Mouse (Mus musculus) MEL (cell line): ENCODE measurements at regions not wholly inside any gene's neighbourhood (a gene's known extent, or its start where the extent isn't known, plus 50 kb on each side); places are given as distances from the start of the nearest gene placed in this dataset.

Source experiments
- DNase-seq: peaks from one replicate; pipeline ENCODE4 v3.0.0; 2011; ENCODE audit warnings: low read depth, low spot score
- H3K27ac ChIP-seq: 2 replicates; pipeline ENCODE4 v1.5.1; 2012; ENCODE audit warnings: low read depth, mild to moderate bottlenecking, control low read depth, low read length, moderate library complexity; ENCODE audit not compliant: control insufficient read depth
- H3K27me3 ChIP-seq, 2 experiments: fragments of 150-350 bp in 1 of 2; sonication (generic) in 1 of 2; 2 replicates each; pipeline ENCODE4 v1.6.1; 2012; ENCODE audit warnings: low read length in 2 of 2, mild to moderate bottlenecking in 2 of 2, improper control_type of control experiment in 1 of 2, moderate library complexity in 1 of 2; ENCODE audit not compliant: insufficient read depth in 2 of 2, control insufficient read depth in 1 of 2
- H3K36me3 ChIP-seq, 2 experiments: 2 replicates each; pipeline ENCODE4 v1.6.1; 2012 to 2014; ENCODE audit warnings: low read length in 2 of 2, improper control_type of control experiment in 1 of 2, inconsistent platforms in 1 of 2, mild to moderate bottlenecking in 1 of 2; ENCODE audit not compliant: insufficient read depth in 2 of 2, control insufficient read depth in 1 of 2
- H3K4me1 ChIP-seq, 2 experiments: fragments of 150-350 bp in 1 of 2; sonication (generic) in 1 of 2; 2 replicates each; pipeline ENCODE4 v1.6.1; 2012; ENCODE audit warnings: low read length in 2 of 2, improper control_type of control experiment in 1 of 2, mild to moderate bottlenecking in 1 of 2; ENCODE audit not compliant: insufficient read depth in 2 of 2, control insufficient read depth in 1 of 2
- H3K4me3 ChIP-seq, 2 experiments: fragments of 150-350 bp in 1 of 2; sonication (generic) in 1 of 2; 2 replicates each; pipeline ENCODE4 v1.5.1; 2012; ENCODE audit warnings: low read depth in 2 of 2, low read length in 2 of 2, mild to moderate bottlenecking in 2 of 2, moderate library complexity in 2 of 2, control low read depth in 1 of 2, improper control_type of control experiment in 1 of 2; ENCODE audit not compliant: control insufficient read depth in 1 of 2, insufficient read depth in 1 of 2
- H3K79me2 ChIP-seq: 2 replicates; pipeline ENCODE4 v1.6.1; 2012; ENCODE audit warnings: mild to moderate bottlenecking, low read length, moderate library complexity; ENCODE audit not compliant: control insufficient read depth, poor library complexity, insufficient read depth
- H3K9ac ChIP-seq: 2 replicates; pipeline ENCODE4 v1.6.1; 2012; ENCODE audit warnings: low read depth, mild to moderate bottlenecking, control low read depth, low read length, moderate library complexity; ENCODE audit not compliant: control insufficient read depth, poor library complexity, severe bottlenecking
- H3K9me3 ChIP-seq: fragments of 150-350 bp; sonication (generic); replicated peaks from 2 replicates; pipeline ENCODE4 v1.6.1; 2012; ENCODE audit warnings: mild to moderate bottlenecking, low read length, improper control_type of control experiment, moderate library complexity; ENCODE audit not compliant: insufficient read depth
- CHD1 ChIP-seq: IDR thresholded peaks from 2 replicates; pipeline ENCODE4 v1.6.1; 2012; ENCODE audit warnings: low read depth, mild to moderate bottlenecking, inconsistent platforms, low read length, improper control_type of control experiment
- CHD2 ChIP-seq: IDR thresholded peaks from 2 replicates; pipeline ENCODE4 v1.6.1; 2011; ENCODE audit warnings: low read length, improper control_type of control experiment
- CTCF ChIP-seq, 3 experiments: IDR thresholded peaks in 2 of 3; conservative IDR thresholded peaks in 1 of 3; 2 replicates each; pipeline ENCODE4 v1.5.1; 2011 to 2012; ENCODE audit warnings: low read length in 3 of 3, low read depth in 2 of 3, mild to moderate bottlenecking in 2 of 3, improper control_type of control experiment in 1 of 3, inconsistent platforms in 1 of 3, mixed read lengths in 1 of 3, moderate library complexity in 1 of 3; ENCODE audit not compliant: control insufficient read depth in 1 of 3, insufficient read depth in 1 of 3, poor library complexity in 1 of 3, severe bottlenecking in 1 of 3
- E2F4 ChIP-seq: IDR thresholded peaks from 2 replicates; pipeline ENCODE4 v1.6.1; 2011; ENCODE audit warnings: low read depth, low read length, improper control_type of control experiment, borderline replicate concordance
- ELF1 ChIP-seq: IDR thresholded peaks from 2 replicates; pipeline ENCODE4 v1.6.1; 2014; ENCODE audit warnings: low read depth, mild to moderate bottlenecking, inconsistent platforms, low read length, improper control_type of control experiment, moderate library complexity
- EP300 ChIP-seq, 2 experiments: IDR thresholded peaks; 2 replicates each; pipeline ENCODE4 v1.6.1; 2011; ENCODE audit warnings: improper control_type of control experiment in 2 of 2, low read length in 2 of 2, low read depth in 1 of 2, mild to moderate bottlenecking in 1 of 2
- GABPA ChIP-seq: IDR thresholded peaks from 2 replicates; pipeline ENCODE4 v1.6.1; 2012; ENCODE audit warnings: low read depth, mild to moderate bottlenecking, inconsistent platforms, low read length, improper control_type of control experiment, moderate library complexity
- GATA1 ChIP-seq: IDR thresholded peaks from 2 replicates; pipeline ENCODE4 v1.6.1; 2011; ENCODE audit warnings: low read depth, low read length, improper control_type of control experiment
- HCFC1 ChIP-seq: IDR thresholded peaks from 2 replicates; pipeline ENCODE4 v1.6.1; 2012; ENCODE audit warnings: low read depth, mild to moderate bottlenecking, inconsistent platforms, low read length, improper control_type of control experiment, moderate library complexity
- JUND ChIP-seq: IDR thresholded peaks from 2 replicates; pipeline ENCODE4 v1.6.1; 2011; ENCODE audit warnings: low read depth, mild to moderate bottlenecking, improper control_type of control experiment, low read length
- MAFK ChIP-seq: IDR thresholded peaks from 2 replicates; pipeline ENCODE4 v1.6.1; 2011; ENCODE audit warnings: low read depth, mild to moderate bottlenecking, low read length, improper control_type of control experiment, borderline replicate concordance
- MAZ ChIP-seq: IDR thresholded peaks from 2 replicates; pipeline ENCODE4 v1.6.1; 2012; ENCODE audit warnings: low read depth, mild to moderate bottlenecking, inconsistent platforms, low read length, improper control_type of control experiment
- MEF2A ChIP-seq: IDR thresholded peaks from 2 replicates; pipeline ENCODE4 v1.6.1; 2014; ENCODE audit warnings: low read depth, mild to moderate bottlenecking, inconsistent platforms, low read length, improper control_type of control experiment; ENCODE audit not compliant: poor library complexity, insufficient replicate concordance, severe bottlenecking; ENCODE audit errors: extremely low read depth
- MYB ChIP-seq: IDR thresholded peaks from 2 replicates; pipeline ENCODE4 v1.6.1; 2011; ENCODE audit warnings: mild to moderate bottlenecking, low read depth, low read length, improper control_type of control experiment
- MYC ChIP-seq: IDR thresholded peaks from 2 replicates; pipeline ENCODE4 v1.6.1; 2011; ENCODE audit warnings: low read depth, mild to moderate bottlenecking, low read length, improper control_type of control experiment, moderate library complexity
- NELFE ChIP-seq: IDR thresholded peaks from 2 replicates; pipeline ENCODE4 v1.6.1; 2011; ENCODE audit warnings: low read depth, low read length, improper control_type of control experiment
- POLR2A ChIP-seq, 2 experiments: IDR thresholded peaks; 2 replicates each; pipeline ENCODE4 v1.6.1; 2011 to 2012; ENCODE audit warnings: low read length in 2 of 2, mild to moderate bottlenecking in 2 of 2, control low read depth in 1 of 2, improper control_type of control experiment in 1 of 2, low read depth in 1 of 2, moderate library complexity in 1 of 2; ENCODE audit not compliant: control insufficient read depth in 1 of 2, insufficient read depth in 1 of 2, poor library complexity in 1 of 2
- POLR2AphosphoS5 ChIP-seq: IDR thresholded peaks from 2 replicates; pipeline ENCODE4 v1.6.1; 2012; ENCODE audit warnings: low read depth, borderline replicate concordance, mild to moderate bottlenecking, inconsistent platforms, low read length, moderate library complexity, mixed read lengths
- RAD21 ChIP-seq: IDR thresholded peaks from 2 replicates; pipeline ENCODE4 v1.6.1; 2011; ENCODE audit warnings: mild to moderate bottlenecking, low read depth, low read length, improper control_type of control experiment
- RCOR1 ChIP-seq: IDR thresholded peaks from 2 replicates; pipeline ENCODE4 v1.6.1; 2012; ENCODE audit warnings: low read depth, mild to moderate bottlenecking, inconsistent platforms, low read length, improper control_type of control experiment
- SMC3 ChIP-seq: IDR thresholded peaks from 2 replicates; pipeline ENCODE4 v1.6.1; 2011; ENCODE audit warnings: low read depth, low read length, improper control_type of control experiment
- TAL1 ChIP-seq: IDR thresholded peaks from 2 replicates; pipeline ENCODE4 v1.6.1; 2012; ENCODE audit warnings: mild to moderate bottlenecking, inconsistent platforms, low read length, moderate library complexity, mixed read lengths
- UBTF ChIP-seq: IDR thresholded peaks from 2 replicates; pipeline ENCODE4 v1.6.1; 2012; ENCODE audit warnings: low read depth, mild to moderate bottlenecking, inconsistent platforms, low read length, improper control_type of control experiment, moderate library complexity, borderline replicate concordance; ENCODE audit not compliant: insufficient read depth
- USF1 ChIP-seq: IDR thresholded peaks from 2 replicates; pipeline ENCODE4 v1.6.1; 2014; ENCODE audit warnings: low read depth, mild to moderate bottlenecking, inconsistent platforms, low read length, improper control_type of control experiment, moderate library complexity
- USF2 ChIP-seq, 2 experiments: IDR thresholded peaks; 2 replicates each; pipeline ENCODE4 v1.6.1; 2011 to 2012; ENCODE audit warnings: improper control_type of control experiment in 2 of 2, low read length in 2 of 2, borderline replicate concordance in 1 of 2, inconsistent platforms in 1 of 2, low read depth in 1 of 2, mild to moderate bottlenecking in 1 of 2; ENCODE audit not compliant: insufficient read depth in 1 of 2
- ZKSCAN1 ChIP-seq: IDR thresholded peaks from 2 replicates; pipeline ENCODE4 v1.6.1; 2012; ENCODE audit warnings: low read depth, mild to moderate bottlenecking, inconsistent platforms, low read length, improper control_type of control experiment, moderate library complexity

GRCm38 (mm10) chr1:69459899-69460298 lies 227.1 kb downstream of the Ikzf2 start:
- TF ChIP-seq MAZ: no peak
- TF ChIP-seq RAD21: no peak
- no peak for TF ChIP-seq MEF2A
- no peak for TF ChIP-seq ELF1
- no peak for TF ChIP-seq SMC3
- no peak for TF ChIP-seq EP300 (IDR thresholded peaks at IDR 0.05; ENCODE audit: low read depth in 1 of 2, low read length in 2 of 2)
- TF ChIP-seq CHD1: no peak
- TF ChIP-seq MAFK: no peak
- no peak for TF ChIP-seq GABPA
- TF ChIP-seq MYB: no peak
- no peak for TF ChIP-seq HCFC1
- TF ChIP-seq MYC: no peak
- TF ChIP-seq, all 39 proteins: peak for 0
- no peaks in the 10 kb centered on the region for H3K36me3 ChIP-seq
- DNase-seq: no peak
- H3K9ac ChIP-seq: no peak overlapping the region
- no peak overlapping the region for H3K27ac ChIP-seq
- H3K79me2 ChIP-seq: no peaks in the 10 kb centered on the region
- H3K4me3 ChIP-seq: no peak overlapping the region
- no peaks in the 10 kb centered on the region for H3K27me3 ChIP-seq
- no peaks in the 10 kb centered on the region for H3K9me3 ChIP-seq
- H3K4me1 ChIP-seq: no peaks in the 10 kb centered on the region

GRCm38 (mm10) chr1:69457471-69457870 lies 229.6 kb downstream of the Ikzf2 start:
- H3K27ac ChIP-seq: no peak overlapping the region
- TF ChIP-seq EP300 (IDR thresholded peaks at IDR 0.05; ENCODE audit: low read depth in 1 of 2, low read length in 2 of 2) (no peak), E2F4 (no peak), CHD2 (no peak), GATA1 (no peak), CTCF (IDR thresholded peaks at IDR 0.05 in 2 of 3, conservative IDR thresholded peaks at IDR 0.05 in 1 of 3; ENCODE audit: control insufficient read depth in 1 of 3, insufficient read depth in 1 of 3, low read depth in 2 of 3, low read length in 3 of 3, poor library complexity in 1 of 3, severe bottlenecking in 1 of 3) (no peak), JUND (no peak), UBTF (no peak), USF2 (IDR thresholded peaks at IDR 0.05; ENCODE audit: borderline replicate concordance in 1 of 2, insufficient read depth in 1 of 2, low read depth in 1 of 2, low read length in 2 of 2) (no peak), RCOR1 (no peak), TAL1 (no peak), MYC (no peak), POLR2A (IDR thresholded peaks at IDR 0.05; ENCODE audit: control insufficient read depth in 1 of 2, insufficient read depth in 1 of 2, low read depth in 1 of 2, low read length in 2 of 2, poor library complexity in 1 of 2) (no peak), ZKSCAN1 (no peak), NELFE (no peak), USF1 (no peak), POLR2AphosphoS5 (no peak)

More at GRCm38 (mm10) chr1:69457471-69457870, 229.6 kb downstream of the Ikzf2 start:
- Histone ChIP-seq H3K4me3 (no peak overlapping the region), H3K4me1 (no peaks in the 10 kb centered on the region), H3K9ac (no peak overlapping the region), H3K36me3 (no peaks in the 10 kb centered on the region), H3K79me2 (no peaks in the 10 kb centered on the region), H3K9me3 (no peaks in the 10 kb centered on the region), H3K27me3 (no peaks in the 10 kb centered on the region)
- no peak for DNase-seq
